Mouse (Mus musculus): ENCODE data around the gene Mamdc2.

The Mamdc2 gene

DNA sequence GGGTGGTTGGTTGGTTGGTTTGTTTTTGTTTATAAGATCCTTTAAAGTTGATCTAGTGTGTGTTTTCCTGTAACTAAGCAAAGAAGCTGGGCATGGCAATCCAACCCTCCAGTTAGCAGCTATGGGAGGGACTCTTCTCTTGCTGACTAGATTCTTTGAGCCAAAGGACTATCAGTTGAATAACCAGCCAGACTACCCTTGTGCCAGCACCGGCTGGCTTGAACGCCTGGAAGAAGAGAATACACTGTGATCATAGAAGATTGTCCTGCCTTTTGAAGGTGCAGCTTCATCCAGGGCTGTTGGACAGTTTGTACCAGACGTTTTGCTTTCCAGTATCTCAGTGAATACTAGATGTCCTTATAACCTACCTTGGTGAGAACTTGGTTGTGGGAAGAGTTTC lies 86.2 kb downstream of the Mamdc2 start:
- DNase-seq (ENCODE audit: extremely low spot score, low read depth, low spot score): no peak

DNA sequence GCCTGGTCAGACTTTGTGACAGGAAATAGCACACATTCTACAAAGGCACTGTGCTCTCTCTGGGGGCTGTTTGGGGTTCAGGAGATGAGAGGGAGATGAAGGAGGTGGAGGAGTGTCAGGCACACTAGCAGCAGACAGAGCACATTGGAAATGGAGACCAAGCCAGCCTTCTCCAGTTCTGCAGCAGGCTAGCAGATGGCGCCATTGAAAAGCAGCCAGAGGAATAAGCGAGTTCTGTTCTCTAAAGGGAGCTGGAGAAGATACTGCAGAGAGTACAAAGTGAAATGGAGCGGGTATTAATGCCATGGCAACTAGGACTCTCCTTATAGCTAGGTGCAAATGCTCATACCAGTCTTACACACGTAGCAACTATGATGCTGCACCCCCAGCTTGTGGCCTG lies 87.1 kb downstream of the Mamdc2 start:
- DNase-seq (ENCODE audit: extremely low spot score, low read depth, low spot score): no peak

DNA sequence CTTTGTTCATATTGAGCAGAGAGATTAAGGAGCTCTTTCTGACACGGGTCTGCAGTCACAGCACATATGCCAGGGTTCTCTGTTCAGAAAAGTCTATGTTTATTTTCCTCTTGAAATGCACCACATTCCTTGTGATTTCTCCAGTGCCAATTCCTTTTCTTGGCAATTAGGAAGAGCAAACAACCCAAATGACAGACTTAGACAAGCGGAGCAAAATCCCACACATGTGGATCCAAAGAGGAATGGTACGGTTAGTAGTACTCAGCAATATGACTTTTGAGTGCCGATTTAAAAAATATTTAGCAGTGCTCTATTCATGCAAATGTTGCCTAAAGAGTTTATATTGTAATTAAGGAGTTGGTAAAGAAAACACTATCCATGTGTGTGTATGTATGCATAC lies 87.7 kb downstream of the Mamdc2 start:
- no peak for DNase-seq (ENCODE audit: extremely low spot score, low read depth, low spot score)

DNA sequence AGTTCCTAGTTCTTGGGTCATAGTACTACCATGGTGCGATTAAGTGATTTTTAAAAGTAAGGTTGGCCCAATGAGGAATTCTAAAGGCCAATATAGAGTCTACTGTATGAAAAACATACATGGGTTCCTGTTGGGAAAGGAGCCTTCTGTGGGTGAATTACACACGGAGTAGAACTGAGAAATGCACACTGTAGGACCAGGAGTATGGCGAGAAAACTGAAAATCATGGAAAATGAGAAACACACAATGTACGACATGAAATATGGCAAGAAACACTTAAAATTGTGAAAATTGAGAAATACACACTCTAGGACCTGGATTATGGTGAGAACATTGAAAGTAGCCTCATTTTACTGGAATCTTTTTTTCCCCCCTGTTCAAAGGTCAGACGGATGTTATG lies 91.0 kb downstream of the Mamdc2 start:
- DNase-seq (ENCODE audit: extremely low spot score, low read depth, low spot score): no peak

DNA sequence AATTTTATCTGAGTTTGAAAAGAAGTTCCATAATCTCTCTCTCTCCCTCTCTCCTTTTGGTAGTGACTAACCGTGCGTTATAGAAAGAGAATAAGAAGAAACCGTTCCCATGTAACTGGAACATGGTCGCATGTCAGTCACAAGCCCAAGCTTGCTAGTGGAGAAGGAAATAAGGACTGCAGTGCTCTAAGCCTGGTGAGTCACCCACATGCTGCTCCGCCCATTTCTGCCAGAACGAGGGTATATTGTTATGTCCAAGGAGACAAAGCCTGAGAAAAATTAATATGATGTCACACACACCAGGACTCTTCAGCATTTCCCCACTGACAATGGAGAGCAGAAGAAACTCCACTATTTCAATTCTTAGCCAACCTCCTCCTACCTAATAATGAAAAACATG lies 93.5 kb downstream of the Mamdc2 start:
- no peak for DNase-seq (ENCODE audit: extremely low spot score, low read depth, low spot score)

DNA sequence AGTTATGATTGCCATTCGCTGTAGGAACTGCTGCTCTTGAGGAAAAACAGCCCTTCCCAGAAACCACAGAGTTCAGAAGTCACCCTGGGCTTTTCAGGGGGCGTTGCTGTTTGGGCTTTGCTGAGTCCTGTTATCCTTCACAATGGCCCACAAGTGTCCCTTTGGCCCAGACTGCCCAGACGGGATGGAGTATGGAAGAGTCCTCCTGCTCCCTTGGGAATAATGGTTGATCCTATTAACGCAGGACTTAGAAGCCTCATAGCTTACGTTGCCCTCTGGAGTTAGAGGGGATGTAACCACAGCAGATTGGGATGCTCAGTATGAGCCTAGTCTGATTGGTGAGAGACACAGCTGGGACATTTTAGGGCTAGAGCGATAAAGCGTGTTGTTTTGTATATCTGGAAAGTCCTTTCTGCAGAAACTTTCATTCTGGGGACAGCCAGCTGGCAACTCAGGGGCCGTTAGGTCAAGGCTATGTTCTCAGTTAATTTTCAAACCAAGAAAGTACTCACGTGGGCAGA lies 94.3 kb downstream of the Mamdc2 start:
- DNase-seq (ENCODE audit: extremely low spot score, low read depth, low spot score): no peak

DNA sequence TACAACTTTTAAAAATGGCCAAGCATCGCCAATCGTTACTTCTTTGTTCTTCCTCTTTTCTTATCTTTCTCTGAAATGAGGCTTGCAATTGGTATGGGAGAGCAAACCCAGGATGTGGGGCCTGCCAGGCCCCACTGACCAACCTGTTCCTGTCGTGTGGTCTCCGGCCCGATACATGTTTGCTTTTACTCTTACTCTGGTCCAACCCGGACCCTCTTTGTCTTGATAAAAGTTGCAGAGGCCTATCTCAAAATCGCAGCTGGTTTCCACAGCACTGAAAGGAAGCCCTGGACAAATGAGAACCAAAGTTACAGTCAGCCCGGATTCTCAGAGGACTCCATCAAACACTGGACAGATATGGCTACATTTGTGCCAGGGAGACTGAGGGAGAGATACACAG lies 95.1 kb downstream of the Mamdc2 start:
- DNase-seq (ENCODE audit: extremely low spot score, low read depth, low spot score): no peak

DNA sequence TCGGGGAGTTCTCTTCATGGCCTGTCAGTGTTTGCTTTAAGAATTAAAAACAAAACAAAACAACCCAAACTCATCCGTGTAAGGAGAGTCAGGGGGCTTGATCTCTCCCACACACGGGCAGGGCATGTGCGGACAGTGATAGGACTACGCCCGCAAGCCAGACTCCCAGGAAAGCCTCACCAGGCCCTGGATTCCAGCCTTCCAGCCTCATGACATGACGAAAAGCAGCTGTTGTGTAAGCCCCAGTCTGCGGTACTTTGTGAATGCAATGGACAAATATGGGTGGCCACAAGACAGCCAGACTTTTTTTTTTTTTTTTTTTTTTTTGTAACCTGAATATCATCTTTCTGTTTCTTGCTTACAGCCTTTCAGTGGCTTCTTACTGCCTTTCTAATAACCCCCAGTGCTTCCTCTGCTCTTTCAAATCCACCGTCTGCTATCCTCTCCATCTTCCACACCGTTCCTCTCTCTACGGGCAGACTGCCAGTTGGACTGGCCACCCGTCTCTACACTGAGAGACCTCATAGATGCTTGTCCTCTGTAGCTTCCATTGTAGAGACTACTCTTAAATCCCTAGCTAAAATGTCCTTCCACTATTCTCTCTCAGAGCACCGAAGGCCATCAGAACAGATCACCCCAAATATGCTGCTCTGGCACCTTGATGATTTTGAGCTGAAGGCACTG lies 96.3 kb downstream of the Mamdc2 start:
- DNase-seq (ENCODE audit: extremely low spot score, low read depth, low spot score): no peak

DNA sequence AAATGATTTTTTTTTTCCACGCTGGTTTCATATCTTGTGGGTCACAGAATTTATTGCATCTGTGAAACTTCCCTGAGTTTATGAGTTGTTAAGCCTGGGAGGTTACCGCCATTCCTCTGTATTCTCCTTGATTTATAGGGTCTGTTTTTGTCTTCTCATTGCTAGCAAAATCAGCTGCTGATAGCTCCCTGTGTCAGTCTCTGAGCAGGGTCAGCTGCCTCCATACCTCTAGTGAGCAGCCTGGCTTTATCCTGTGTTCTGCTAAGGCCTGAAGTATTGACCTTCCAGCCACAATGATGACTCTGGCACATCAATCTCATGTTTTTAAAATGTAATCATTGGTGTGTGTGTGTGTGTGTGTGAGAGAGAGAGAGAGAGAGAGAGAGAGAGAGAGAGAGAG lies 98.3 kb downstream of the Mamdc2 start:
- no peak for DNase-seq (ENCODE audit: extremely low spot score, low read depth, low spot score)

DNA sequence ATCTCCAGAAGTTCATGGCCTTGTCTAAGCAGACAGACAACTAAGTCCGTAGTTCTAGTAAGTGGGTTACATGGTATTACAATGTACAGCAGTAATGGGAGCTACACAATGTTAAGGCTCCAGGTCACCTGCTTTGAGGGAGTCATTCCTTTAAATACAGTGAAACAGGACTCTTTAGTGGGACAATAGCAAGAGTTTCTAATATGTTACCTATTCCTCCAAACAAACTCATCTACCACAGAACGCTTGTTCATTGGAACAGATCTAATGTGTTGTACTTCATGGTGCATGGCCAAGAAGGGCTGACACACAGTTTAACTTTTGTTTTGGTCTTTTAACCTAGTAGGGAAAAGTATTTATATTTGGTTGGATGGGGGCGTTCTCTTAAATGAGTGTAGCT lies 105.5 kb downstream of the Mamdc2 start:
- no peak for DNase-seq (ENCODE audit: extremely low spot score, low read depth, low spot score)

DNA sequence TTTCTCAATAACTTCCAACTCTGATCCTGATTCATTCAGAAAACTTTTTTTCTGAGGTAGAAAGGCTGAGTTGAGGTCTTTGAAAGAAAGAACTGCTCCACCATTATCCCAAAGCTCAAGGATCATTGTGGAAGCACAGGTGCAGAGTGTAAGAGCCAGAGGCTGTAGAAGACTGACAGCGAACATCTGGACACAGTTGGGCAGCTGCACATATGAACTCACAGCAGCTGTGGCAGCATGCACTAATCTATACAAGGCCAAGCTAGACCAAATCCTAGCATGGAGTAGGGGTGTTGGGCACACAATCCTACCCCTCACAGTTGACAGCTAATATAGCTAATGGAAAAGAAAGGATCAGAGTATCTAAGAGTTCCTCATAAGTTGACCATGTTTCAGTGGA lies 115.4 kb downstream of the Mamdc2 start:
- no peak for DNase-seq (ENCODE audit: extremely low spot score, low read depth, low spot score)

DNA sequence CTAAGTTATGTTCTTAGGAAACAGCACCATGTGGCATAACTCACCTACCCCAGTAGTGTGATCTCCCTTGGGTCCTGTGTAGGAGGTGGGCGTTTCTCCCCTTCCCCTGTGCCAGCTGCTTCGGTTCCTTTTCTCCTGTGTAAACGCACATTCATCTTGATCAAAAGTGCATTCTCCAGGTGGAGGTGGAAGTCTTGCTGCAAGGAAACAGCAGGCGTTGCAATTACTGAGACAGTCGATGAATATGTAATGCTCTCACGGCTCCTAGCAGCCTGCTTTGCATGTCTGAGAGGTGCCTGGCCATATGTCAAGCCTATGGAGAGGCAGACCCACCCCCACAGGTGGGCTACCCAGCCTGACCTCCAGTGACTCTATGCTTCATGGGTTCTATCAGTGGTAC lies 117.4 kb downstream of the Mamdc2 start:
- no peak for DNase-seq (ENCODE audit: extremely low spot score, low read depth, low spot score)

DNA sequence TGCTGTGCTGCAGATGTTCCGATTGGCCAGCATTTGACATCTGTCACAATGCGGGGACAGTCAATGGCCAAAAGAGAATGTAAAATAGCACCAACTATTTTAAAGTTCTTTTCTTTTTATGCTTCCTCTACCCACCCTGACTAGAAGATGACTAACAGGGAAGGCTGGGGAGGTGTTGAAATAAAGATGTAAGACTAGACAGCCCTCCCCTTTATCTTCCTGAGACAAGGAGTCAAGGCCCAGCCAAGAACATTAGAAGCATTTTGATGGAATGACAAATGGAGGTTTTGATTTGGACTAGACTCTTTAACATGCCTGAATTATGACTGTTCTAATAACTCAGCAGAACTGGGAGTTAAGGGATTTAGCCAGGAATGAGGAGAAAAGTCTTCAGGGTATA lies 118.9 kb downstream of the Mamdc2 start:
- no peak for DNase-seq (ENCODE audit: extremely low spot score, low read depth, low spot score)

DNA sequence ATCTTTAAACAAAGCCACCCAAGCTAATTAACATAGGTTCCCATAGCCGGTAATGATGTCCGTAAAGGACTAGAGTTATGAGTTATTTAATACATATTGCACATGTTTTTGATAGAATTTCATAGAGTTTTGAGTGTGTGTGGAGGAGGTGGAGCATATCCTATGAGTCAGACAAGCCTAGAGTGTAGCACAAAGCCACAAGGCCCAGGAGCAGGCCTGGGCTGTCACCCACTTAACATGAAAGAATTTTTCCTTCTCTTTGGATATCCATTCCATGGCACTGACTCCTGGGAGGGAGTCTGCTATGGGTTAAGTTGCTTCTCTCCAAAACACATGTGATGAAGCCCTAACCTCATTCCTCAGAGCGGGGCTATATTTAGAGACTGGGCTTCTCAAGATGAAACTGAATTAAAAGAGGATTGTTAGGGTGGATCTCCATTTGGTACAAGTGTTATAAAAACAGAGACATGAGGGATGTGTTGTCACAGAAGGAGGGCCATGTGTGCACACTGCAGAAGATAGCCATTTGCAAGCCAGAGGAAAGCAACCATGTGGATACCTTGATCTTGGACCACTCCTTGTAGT lies 121.1 kb downstream of the Mamdc2 start:
- no peak for DNase-seq (ENCODE audit: extremely low spot score, low read depth, low spot score)

DNA sequence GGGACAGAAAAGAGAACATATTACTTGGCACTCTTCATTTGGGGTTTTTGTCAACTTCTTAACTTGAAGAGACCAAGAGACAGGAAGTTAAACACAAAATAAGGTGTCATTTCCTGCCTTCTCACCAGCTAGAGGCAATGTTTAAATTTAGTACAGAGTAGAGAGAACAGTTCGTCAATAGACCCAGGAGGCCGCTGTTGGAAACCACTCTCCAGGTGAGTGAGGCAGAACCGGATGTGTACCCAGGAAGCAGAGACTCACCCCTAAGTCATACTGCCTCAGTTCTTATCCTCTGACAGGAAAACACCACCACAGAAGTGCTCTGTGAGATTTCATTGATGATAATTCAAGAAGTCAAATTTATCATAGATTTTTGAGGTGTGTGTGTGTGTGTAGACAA lies 125.1 kb downstream of the Mamdc2 start:
- no peak for DNase-seq (ENCODE audit: extremely low spot score, low read depth, low spot score)

DNA sequence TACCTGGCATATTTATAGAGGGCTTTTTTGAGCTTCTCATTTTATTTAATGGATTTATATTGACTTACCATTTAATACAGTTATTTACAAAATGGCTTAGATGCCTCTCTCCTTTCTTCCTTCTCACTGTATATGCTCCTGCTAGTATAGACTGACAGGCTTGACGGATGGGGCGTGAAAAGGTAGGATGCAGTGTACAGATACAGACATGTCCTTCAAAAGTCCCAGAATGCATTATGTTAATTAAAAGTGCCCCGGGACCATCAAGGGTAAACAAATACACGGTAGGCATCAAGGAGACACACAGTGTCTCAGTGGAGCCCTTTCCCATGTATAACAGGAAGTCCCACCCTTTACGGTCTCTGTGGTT lies 130.3 kb downstream of the Mamdc2 start:
- DNase-seq (ENCODE audit: extremely low spot score, low read depth, low spot score): no peak

DNA sequence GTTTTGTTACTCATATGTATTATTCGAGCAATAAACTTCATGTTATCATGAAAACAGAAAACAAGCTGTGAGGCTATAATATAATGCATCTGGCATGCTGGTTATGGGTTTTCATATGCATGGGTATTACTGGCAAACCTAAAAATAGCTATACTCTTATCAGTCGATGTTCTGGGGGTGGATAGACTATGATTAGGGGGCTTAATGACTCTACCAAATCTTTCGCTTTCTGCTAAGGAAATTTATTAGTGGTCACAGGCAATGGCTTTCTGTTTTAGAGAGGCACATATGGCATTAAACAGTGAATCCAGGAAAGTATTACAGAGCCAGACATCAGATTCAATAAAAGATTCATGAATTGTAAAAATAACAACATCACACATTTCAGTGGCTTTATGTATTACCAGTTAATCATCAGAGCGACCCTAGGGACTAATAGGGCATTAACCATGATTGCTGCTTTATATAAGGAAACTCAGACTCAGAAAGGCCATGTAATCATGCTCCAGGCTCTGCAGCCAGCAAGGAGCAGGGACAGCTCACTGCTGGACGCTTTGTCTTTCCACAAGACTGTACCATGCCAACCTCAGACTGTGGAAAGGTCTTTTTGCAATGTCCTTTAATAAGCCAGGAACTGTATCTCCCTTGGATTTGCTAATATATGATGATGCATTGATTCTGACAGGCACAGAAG lies 130.8 kb downstream of the Mamdc2 start:
- no peak for DNase-seq (ENCODE audit: extremely low spot score, low read depth, low spot score)

DNA sequence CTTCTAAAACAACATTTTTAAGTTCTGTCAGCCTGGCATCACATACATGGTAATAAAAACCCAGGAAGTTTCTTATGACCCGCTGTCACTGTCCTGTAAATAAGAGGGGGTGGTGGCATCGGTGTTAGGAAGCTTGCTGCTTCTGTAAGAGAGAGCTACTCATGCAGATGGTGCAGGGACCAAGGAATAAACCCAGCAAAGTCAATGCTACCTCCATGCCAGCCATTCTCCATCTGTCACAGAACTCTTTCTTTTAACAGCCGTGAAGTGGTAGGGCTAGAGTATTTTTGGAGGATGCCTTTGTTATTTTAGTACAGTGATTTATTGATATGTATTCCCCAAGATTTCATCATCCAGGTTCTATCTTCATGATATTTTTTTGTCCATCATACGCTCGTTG lies 131.4 kb downstream of the Mamdc2 start:
- DNase-seq (ENCODE audit: extremely low spot score, low read depth, low spot score): no peak

DNA sequence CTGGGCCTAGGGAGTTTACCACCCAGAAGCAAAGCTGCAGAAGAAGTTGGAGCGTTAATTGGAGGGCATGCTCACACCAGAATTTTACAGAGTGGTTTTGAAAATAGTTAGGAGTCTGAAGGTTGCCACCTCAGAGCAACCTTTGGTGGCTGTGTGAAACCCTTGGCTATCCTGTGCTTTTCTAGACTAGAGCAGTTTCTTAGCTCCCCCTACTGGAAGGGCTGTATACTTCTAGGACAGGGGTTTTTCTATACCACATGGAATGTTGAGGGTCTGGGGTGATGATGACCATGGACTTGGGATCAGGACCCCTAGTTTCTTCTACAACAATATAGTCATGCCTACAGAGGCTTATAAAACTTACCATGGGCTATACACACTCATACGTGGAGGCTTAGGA lies 138.3 kb downstream of the Mamdc2 start:
- DNase-seq (ENCODE audit: extremely low spot score, low read depth, low spot score): no peak

DNA sequence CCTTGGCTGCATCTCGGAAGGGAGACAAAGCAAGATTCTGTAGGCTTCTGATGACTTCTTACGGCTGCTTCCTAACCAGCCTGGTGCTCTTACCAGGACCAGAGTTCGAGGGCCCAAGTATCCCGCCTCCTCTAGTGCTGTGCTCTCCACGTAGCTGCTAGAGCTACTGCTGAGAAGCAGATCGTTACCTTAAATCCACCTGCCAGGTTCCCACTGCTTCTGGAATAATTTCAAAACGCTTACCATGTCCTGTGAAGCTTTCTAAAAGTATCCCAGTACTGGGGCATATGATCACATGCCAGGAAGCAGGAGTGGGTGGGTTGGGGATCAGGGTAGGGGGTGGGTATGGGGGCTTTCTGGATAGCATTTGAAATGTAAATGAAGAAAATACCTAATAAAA lies 141.6 kb downstream of the Mamdc2 start:
- DNase-seq (ENCODE audit: extremely low spot score, low read depth, low spot score): no peak

DNA sequence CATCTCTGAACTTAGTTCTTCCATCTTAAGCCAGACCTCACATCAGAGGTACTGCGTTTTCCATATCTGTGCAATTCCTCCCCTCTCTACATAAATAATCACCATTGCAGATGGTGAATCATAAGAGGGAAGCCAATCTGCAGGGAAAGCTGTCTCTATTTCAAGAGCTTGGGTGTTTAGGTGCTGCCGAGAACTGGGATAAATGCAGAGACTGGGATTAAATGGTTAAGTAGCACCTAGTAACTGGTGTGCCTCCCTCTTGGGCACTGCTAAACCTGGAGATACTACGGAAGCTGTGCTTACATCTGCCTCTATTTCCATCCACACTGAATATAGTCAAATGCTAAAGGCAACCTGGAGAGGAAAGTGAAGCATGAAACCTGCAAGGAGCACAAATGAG lies 148.3 kb downstream of the Mamdc2 start:
- DNase-seq (ENCODE audit: extremely low spot score, low read depth, low spot score): no peak

DNA sequence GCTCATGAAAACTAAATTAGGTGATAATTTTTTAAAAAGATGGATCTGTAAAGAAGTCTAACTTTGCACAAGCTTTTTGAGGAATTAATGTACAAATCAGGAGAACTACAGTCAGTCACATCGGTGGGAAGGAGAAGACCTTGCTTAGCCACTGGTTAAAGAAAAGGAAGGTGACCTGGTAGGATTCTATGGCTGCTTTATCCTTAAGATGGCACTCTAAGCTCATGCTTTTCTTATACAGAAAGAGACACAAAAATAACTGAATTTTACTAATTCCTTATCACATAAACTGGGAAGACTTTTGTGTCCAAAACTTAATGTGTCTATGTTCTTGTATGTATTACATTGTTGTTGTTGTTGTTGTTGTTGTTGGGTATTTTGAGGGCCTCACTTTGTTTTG lies 149.3 kb downstream of the Mamdc2 start:
- DNase-seq (ENCODE audit: extremely low spot score, low read depth, low spot score): no peak

DNA sequence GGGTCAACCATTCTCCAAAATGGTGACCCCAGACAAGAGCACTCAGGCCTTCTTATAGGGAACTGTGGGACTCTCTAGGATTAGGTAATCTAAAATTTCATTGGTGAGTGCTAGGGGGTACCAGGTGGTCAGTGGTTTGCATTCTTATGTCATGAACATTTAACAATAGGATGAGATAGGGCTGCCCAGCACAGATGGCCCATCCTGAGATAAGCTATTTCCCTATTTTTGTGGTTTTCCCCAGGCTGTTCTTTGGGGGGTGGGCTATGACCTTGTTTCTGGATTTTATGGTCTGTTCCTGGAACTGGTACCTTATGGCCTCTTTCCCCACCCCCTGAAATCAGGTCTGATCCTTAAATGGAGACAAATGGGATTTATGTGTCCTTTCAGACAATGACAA lies 151.1 kb downstream of the Mamdc2 start:
- DNase-seq (ENCODE audit: extremely low spot score, low read depth, low spot score): no peak
